ENCODE assay signal across 10 mouse cellular contexts in genomic region chr4:62660554-62660864, GRCm38 (mm10).
DNase-seq lines count a peak whose midpoint lies in the region; ATAC-seq lines count a peak whose summit lies in the region.
"Had no signal": no experiment of that assay in that cellular context is flagged by ENCODE, and none has a peak within 500 bp of the region (broad histone marks: within the 10 kb centered on the region; RNA-seq: fewer than 3 reads in every experiment).

No protein-coding gene starts in this region.

- no peaks in the 10 kb centered on the region for H3K9me3 ChIP-seq in heart, embryonic 10.5 days
- H3K9me3 ChIP-seq in hindbrain, embryonic 11.5 days (ENCODE audit: control insufficient read depth, low read length) = no peaks in the 10 kb centered on the region
- H3K9me3 ChIP-seq in liver, embryonic 11.5 days (ENCODE audit: control insufficient read depth, low read length) = no peaks in the 10 kb centered on the region

- 0 out of 2 replicates have a peak, but pooled peaks cover 11% of the 10 kb centered on the region for H3K36me3 ChIP-seq in heart, embryonic 10.5 days
- H3K36me3 ChIP-seq in hindbrain, embryonic 11.5 days (ENCODE audit: control insufficient read depth, insufficient read depth, low read length) = no peaks in the 10 kb centered on the region
- no peaks in the 10 kb centered on the region for H3K36me3 ChIP-seq in liver, embryonic 11.5 days (ENCODE audit: control insufficient read depth, insufficient read depth, low read length)

- H3K9ac ChIP-seq in hindbrain, embryonic 11.5 days (ENCODE audit: low read depth, low read length) = no peak overlapping the region
- no peak overlapping the region for H3K9ac ChIP-seq in liver, embryonic 11.5 days (ENCODE audit: low read depth, low read length)
- H3K9ac ChIP-seq: liver, embryonic 14.5 days had no signal

- ATAC-seq in hindbrain, embryonic 11.5 days (ENCODE audit: low FRiP score) = peak; percentile 64
- peak; percentile 35; the same call in 1 of the 2 replicates for ATAC-seq in liver, embryonic 11.5 days (replicated peaks; ENCODE audit: low FRiP score)
- no peak for ATAC-seq in cerebellum, adult (ENCODE audit: insufficient number of reproducible peaks, low FRiP score, low TSS enrichment)

- intact Hi-C loops in heart, postnatal 36 days (cut with DNase I) = loop anchor here (5.0 kb wide), 1 partner anchor 37 kb away; no protein-coding TSS in a partner anchor

- peaks cover 31% of the 10 kb centered on the region for H3K27me3 ChIP-seq in heart, embryonic 10.5 days (ENCODE audit: insufficient read depth, poor library complexity, severe bottlenecking)
- H3K27me3 ChIP-seq in hindbrain, embryonic 11.5 days (ENCODE audit: control insufficient read depth, insufficient read depth, low read length) = no peaks in the 10 kb centered on the region
- H3K27me3 ChIP-seq in liver, embryonic 11.5 days (replicated peaks; ENCODE audit: control insufficient read depth, insufficient read depth, low read length) = no peaks in the 10 kb centered on the region
- H3K27me3 ChIP-seq: CH12.LX had no signal

- peak overlapping the region; percentile 90 for H3K27ac ChIP-seq in heart, embryonic 10.5 days
- H3K27ac ChIP-seq in hindbrain, embryonic 11.5 days (ENCODE audit: low read depth, low read length) = peak overlapping the region; percentile 77
- peak overlapping the region; percentile 62 for H3K27ac ChIP-seq in liver, embryonic 11.5 days (ENCODE audit: low read depth, low read length)
- H3K27ac ChIP-seq: liver, embryonic 14.5 days had no signal

- peaks cover 65% of the 10 kb centered on the region for H3K4me1 ChIP-seq in heart, embryonic 10.5 days
- peaks cover 29% of the 10 kb centered on the region for H3K4me1 ChIP-seq in hindbrain, embryonic 11.5 days (replicated peaks; ENCODE audit: control insufficient read depth, insufficient read depth, low read length)
- peaks cover 28% of the 10 kb centered on the region for H3K4me1 ChIP-seq in liver, embryonic 11.5 days (replicated peaks; ENCODE audit: control insufficient read depth, insufficient read depth, low read length)

- peak overlapping the region; percentile 22; the same call in 1 of the 2 replicates for H3K4me3 ChIP-seq in heart, embryonic 10.5 days
- H3K4me3 ChIP-seq in hindbrain, embryonic 11.5 days (ENCODE audit: low read depth, low read length) = no peak overlapping the region
- no peak overlapping the region for H3K4me3 ChIP-seq in liver, embryonic 11.5 days (ENCODE audit: low read depth, low read length)

- H3K4me2 ChIP-seq in hindbrain, embryonic 11.5 days (replicated peaks; ENCODE audit: low read depth, low read length) = no peak overlapping the region
- no peak overlapping the region for H3K4me2 ChIP-seq in liver, embryonic 11.5 days

- WGBS in heart, embryonic 10.5 days = 3% methylated on average over 3 of the region's 3 CpGs
- WGBS in hindbrain, embryonic 11.5 days = 0% methylated on average over 3 of the region's 3 CpGs
- 23% methylated on average over 3 of the region's 3 CpGs for WGBS in liver, embryonic 11.5 days

- DNase-seq in heart, embryonic 10.5 days (ENCODE audit: low spot score) = peak; percentile 87
- no peak for DNase-seq in heart, postnatal 36 days
- peak; percentile 89 for DNase-seq in embryo, embryonic 11 days
- DNase-seq in hindbrain, embryonic 11.5 days (ENCODE audit: low spot score) = peak; percentile 77
- peak; percentile 52 for DNase-seq in liver, embryonic 11.5 days (ENCODE audit: low spot score)
- DNase-seq in cerebellum, adult 11 months = no peak
- DNase-seq in spleen, postnatal 14 days (ENCODE audit: low spot score in 2 of 2) = no peak

Comparison
In these comparisons a context has a peak if more than half of its experiments do, and no peak if none do; other contexts are left out.
1. DNase-seq: peak in heart, embryonic 10.5 days (single experiment), embryo, embryonic 11 days (single experiment), hindbrain, embryonic 11.5 days (single experiment) and liver, embryonic 11.5 days (single experiment); none in heart, postnatal 36 days (0 of 2), cerebellum, adult 11 months (single experiment) and spleen, postnatal 14 days (0 of 2).
2. Peak in every context shown above with its lines, with median percentiles within 50 percentile points of each other: H3K27ac ChIP-seq.